Mouse (Mus musculus): Measurements from ENCODE around the gene Pyy. TPM values are rescaled to one million over a fixed set of nuclear protein-coding genes. Genes with fewer than 3 reads are reported as not detected.

The Pyy gene
- polyA plus RNA-seq, 1 experiment from 2014 or later: not detected

DNA sequence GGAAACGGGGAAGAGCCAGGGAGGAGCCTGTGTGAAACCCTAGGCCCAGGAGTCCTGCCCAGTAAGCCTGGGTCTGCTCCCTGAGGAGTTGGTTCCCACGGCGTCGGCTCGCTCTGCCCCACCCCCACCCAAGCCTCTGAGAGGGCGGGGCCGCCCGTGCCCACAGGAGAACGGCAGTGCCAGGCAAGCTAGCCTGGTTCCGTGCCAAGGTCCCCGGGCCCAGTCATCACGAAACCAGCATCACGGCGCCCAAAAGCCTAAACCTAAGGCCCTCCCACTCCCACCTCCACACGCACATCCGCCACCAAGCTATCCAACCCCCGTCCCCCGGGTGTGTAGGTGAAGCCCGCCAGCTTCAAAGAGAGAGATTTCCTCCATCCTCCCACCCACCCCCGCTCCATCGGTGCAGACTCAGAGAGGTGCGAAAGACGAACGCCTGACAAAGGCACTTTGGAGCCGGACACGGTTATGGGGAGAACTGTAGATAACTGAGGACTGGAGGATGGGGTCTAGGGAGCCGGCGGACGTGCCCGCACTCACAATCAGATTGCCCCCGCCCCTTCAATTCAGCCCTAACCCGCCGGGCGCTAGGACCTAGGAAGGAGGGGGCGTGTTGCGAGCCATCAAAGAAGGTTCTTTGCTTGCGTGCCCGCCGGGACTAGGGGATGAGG lies 20.4 kb downstream of the Pyy start:
- H3K36me3 ChIP-seq: peaks cover 14% of the 10 kb centered on the region
- H3K27me3 ChIP-seq (ENCODE audit: low read depth, poor library complexity, severe bottlenecking): peaks cover under 1% of the 10 kb centered on the region; the same call in 1 of the 2 replicates
- peak overlapping the region; percentile 89 for H3K27ac ChIP-seq
- H3K4me3 ChIP-seq: peak overlapping the region; percentile 82
- no peaks in the 10 kb centered on the region for H3K9me3 ChIP-seq (replicated peaks)
- DNase-seq (ENCODE audit: low spot score): peak; percentile 97
- H3K4me1 ChIP-seq: peaks cover 65% of the 10 kb centered on the region
- WGBS: under 1% methylated on average over 39 of the region's 39 CpGs

DNA sequence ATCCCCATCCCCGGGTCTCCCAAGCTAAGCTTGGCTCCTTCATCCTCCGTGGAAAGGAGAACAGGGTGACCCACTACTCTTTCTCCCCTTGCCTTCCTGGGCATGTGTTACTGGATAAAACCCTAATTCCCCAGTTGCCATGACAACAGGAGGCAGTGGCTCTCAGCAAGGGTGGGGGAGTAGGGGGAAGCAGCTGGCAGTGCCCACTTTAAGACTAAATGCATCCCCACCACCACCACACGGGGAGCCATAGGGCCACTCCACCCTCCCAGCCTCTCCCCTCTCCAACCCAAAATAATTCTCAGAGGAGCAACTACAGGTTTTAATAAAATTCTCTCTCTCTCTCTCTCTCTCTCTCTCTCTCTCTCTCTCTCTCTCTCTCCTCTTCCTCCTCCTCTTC lies 21.3 kb downstream of the Pyy start:
- WGBS: 17% methylated on average over 3 of the region's 3 CpGs
- peaks cover 10% of the 10 kb centered on the region for H3K27me3 ChIP-seq (ENCODE audit: low read depth, poor library complexity, severe bottlenecking)
- no peak for DNase-seq (ENCODE audit: low spot score)
- no peaks in the 10 kb centered on the region for H3K9me3 ChIP-seq (replicated peaks)
- H3K4me3 ChIP-seq: peak overlapping the region; percentile 82
- H3K36me3 ChIP-seq: peaks cover 14% of the 10 kb centered on the region
- peak overlapping the region; percentile 89 for H3K27ac ChIP-seq
- peaks cover 74% of the 10 kb centered on the region for H3K4me1 ChIP-seq

DNA sequence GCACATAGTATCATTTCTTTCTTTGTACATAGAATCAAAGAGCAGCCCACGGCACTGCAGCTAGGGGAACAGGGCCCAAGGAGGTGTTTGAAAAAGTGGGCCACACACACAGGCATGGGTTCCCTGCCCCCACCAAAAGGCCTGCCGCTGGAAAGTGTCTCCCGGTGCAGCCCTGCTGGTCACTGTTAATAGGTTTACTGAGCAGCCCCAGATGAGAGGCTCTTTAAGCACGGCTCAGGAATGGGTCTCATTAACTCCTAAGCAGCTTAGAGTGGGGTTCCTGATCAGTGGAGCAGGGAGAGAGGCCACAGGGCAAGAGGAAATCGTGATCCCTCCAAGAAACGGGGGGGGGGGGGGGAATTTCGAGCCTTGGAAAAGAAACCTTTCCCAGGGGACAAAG lies 23.5 kb downstream of the Pyy start:
- Histone ChIP-seq H3K4me1 (peaks cover 74% of the 10 kb centered on the region), H3K36me3 (peaks cover 19% of the 10 kb centered on the region), H3K4me3 (no peak overlapping the region; the same call in 1 of the 2 replicates), H3K27me3 (ENCODE audit: low read depth, poor library complexity, severe bottlenecking) (peaks cover 20% of the 10 kb centered on the region), H3K27ac (peak overlapping the region; percentile 66), H3K9me3 (replicated peaks) (no peaks in the 10 kb centered on the region)
- 43% methylated on average over 7 of the region's 7 CpGs for WGBS
- DNase-seq (ENCODE audit: low spot score): no peak

DNA sequence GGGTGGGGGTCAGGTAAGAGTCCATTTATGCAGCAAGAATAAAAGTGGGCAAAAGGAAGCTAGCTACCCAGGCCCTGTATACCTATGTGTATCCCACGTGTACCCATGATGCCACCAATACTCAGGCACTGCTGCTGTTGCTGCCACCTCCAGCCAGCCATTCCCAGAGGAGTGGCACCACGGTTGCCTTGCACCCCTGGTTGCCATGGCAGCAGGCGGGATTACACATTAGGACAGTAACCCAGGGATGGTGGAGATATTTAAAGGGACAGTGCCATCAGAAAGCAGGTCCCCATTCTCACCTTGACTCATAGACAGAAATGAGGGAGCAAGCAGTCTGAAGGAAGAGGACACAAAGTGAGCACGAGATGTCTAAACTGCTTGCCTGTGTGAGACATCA lies 24.4 kb downstream of the Pyy start:
- Histone ChIP-seq H3K4me3 (no peak overlapping the region), H3K4me1 (peaks cover 64% of the 10 kb centered on the region), H3K9me3 (replicated peaks) (no peaks in the 10 kb centered on the region), H3K27ac (no peak overlapping the region), H3K27me3 (ENCODE audit: low read depth, poor library complexity, severe bottlenecking) (peaks cover 20% of the 10 kb centered on the region), H3K36me3 (peaks cover 25% of the 10 kb centered on the region)
- 63% methylated on average over 4 of the region's 4 CpGs for WGBS
- no peak for DNase-seq (ENCODE audit: low spot score)

DNA sequence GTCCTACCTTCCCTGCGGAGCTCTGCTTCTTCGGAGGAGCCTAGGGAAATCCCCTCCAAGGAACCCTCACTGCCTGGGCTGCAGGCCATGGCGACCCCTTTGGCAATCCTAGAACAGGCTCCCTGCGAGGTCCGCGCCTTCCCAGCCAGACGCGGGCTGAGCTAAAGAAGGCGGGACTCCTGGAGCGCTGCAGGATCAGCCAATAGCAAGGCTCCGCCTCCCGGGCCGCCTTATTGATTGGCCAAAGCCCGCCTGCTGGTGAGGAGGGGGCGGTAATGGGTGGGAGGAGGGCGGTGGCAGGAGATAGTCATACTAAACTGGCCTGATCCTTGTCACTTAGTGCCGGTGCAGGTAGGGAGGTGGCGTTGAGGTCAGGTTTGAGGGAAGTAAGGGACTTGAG lies 25.3 kb downstream of the Pyy start:
- H3K4me1 ChIP-seq: peaks cover 56% of the 10 kb centered on the region
- 0% methylated on average over 18 of the region's 18 CpGs for WGBS
- peaks cover 20% of the 10 kb centered on the region for H3K27me3 ChIP-seq (ENCODE audit: low read depth, poor library complexity, severe bottlenecking)
- no peaks in the 10 kb centered on the region for H3K9me3 ChIP-seq (replicated peaks)
- peaks cover 29% of the 10 kb centered on the region for H3K36me3 ChIP-seq
- peak overlapping the region; percentile 73 for H3K27ac ChIP-seq
- peak; percentile 88 for DNase-seq (ENCODE audit: low spot score)
- H3K4me3 ChIP-seq: peak overlapping the region; percentile 54

DNA sequence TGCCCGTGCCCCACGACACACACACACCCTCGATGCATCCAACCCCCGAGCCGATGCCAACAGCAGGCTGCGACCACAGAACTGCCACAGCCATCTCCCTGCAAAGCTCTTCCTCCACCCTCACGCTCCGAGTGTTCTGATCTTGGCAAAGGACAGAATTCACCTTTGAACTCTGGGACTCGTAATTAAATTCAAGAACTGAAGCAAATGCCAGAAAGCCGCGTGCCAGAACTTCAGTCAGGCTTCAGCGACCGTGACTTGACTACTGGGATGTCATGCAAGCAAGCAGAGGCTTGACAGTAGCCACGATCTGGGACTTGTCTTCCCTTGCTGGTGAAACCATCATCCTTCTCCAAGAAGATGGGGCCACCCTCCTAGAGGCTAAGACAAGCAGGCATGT lies 33.9 kb downstream of the Pyy start:
- Histone ChIP-seq H3K27ac (no peak overlapping the region), H3K36me3 (peaks cover 19% of the 10 kb centered on the region; the same call in 1 of the 2 replicates), H3K4me3 (no peak overlapping the region), H3K4me1 (peaks cover 9% of the 10 kb centered on the region), H3K27me3 (ENCODE audit: low read depth, poor library complexity, severe bottlenecking) (peaks cover 19% of the 10 kb centered on the region), H3K9me3 (replicated peaks) (no peaks in the 10 kb centered on the region)
- 84% methylated on average over 14 of the region's 14 CpGs for WGBS
- DNase-seq (ENCODE audit: low spot score): no peak

DNA sequence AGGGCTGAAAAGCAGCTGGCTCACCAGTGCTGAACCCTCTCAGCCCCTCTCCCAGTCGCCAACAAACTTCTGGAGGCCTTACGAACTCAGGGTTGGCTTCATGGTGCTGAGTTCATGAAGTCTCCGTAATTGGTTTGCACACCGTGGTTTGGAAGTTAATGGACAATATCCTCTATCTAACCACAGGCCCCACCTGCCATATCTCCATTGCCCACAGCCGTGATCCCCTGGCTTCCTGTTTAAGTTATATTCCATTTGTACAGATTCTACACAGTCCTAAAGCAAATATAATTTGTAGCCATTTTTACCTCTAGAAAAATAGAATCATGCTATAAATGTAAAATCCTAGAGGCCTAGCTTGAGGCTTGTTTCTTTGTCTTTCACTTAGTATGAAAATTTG lies 34.9 kb downstream of the Pyy start:
- 85% methylated on average over 5 of the region's 5 CpGs for WGBS
- no peaks in the 10 kb centered on the region for H3K9me3 ChIP-seq (replicated peaks)

DNA sequence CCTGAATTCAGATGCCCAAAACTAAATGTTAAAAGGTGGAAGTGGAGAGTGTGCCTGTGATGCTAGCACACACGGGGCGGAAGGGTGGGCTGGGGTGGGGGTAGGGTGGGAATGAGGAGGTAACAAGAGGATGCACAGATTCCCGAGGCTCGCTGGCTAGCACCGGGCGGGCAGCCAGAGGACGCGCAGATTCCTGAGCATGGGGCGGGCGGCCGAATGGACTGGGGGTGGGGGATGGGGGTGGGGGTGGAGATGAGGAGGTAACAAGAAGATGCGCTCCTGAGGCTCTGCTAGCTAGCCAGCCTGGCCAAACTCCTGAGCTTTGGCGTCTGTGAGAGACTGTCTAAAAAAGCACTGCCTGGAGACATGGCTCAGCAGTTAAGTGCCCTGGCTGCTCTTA lies 37.2 kb downstream of the Pyy start:
- Histone ChIP-seq H3K9me3 (replicated peaks) (no peaks in the 10 kb centered on the region), H3K4me1 (peaks cover 30% of the 10 kb centered on the region), H3K36me3 (0 out of 2 replicates have a peak, but pooled peaks cover 8% of the 10 kb centered on the region), H3K4me3 (peak overlapping the region; percentile 24; the same call in 1 of the 2 replicates), H3K27me3 (ENCODE audit: low read depth, poor library complexity, severe bottlenecking) (peaks cover 19% of the 10 kb centered on the region), H3K27ac (no peak overlapping the region)
- no peak for DNase-seq (ENCODE audit: low spot score)
- WGBS: 1% methylated on average over 13 of the region's 13 CpGs

More for the DNA sequence above, 34.9 kb downstream of the Pyy start:
- peaks cover 13% of the 10 kb centered on the region; the same call in 1 of the 2 replicates for H3K36me3 ChIP-seq
- H3K4me3 ChIP-seq: no peak overlapping the region
- H3K27me3 ChIP-seq (ENCODE audit: low read depth, poor library complexity, severe bottlenecking): peaks cover 19% of the 10 kb centered on the region
- no peak for DNase-seq (ENCODE audit: low spot score)
- H3K27ac ChIP-seq: no peak overlapping the region
- peaks cover 18% of the 10 kb centered on the region for H3K4me1 ChIP-seq

DNA sequence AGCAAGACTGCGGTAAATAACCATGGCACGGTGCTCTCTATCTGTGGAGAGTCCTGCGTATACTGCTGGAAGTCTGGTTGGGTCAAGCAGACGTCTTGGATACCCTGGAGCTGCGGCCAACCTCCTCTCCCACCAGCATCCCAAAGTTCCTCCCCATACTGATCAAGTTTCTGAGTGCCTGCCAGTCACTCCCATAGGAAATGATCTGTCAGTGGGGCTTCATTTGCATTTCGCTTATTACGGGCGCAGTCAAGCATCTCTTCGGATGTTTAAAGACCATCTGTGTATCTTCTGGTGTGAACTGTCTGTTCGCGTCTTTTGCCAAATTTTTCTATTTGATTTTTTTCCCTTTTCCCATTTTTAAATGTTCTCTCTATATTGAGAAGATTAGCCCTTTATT lies 38.0 kb downstream of the Pyy start:
- Histone ChIP-seq H3K27me3 (ENCODE audit: low read depth, poor library complexity, severe bottlenecking) (peaks cover 19% of the 10 kb centered on the region), H3K27ac (no peak overlapping the region), H3K4me1 (peaks cover 30% of the 10 kb centered on the region), H3K4me3 (no peak overlapping the region), H3K36me3 (0 out of 2 replicates have a peak, but pooled peaks cover 6% of the 10 kb centered on the region), H3K9me3 (replicated peaks) (no peaks in the 10 kb centered on the region)
- WGBS: 53% methylated on average over 11 of the region's 11 CpGs
- DNase-seq (ENCODE audit: low spot score): no peak

DNA sequence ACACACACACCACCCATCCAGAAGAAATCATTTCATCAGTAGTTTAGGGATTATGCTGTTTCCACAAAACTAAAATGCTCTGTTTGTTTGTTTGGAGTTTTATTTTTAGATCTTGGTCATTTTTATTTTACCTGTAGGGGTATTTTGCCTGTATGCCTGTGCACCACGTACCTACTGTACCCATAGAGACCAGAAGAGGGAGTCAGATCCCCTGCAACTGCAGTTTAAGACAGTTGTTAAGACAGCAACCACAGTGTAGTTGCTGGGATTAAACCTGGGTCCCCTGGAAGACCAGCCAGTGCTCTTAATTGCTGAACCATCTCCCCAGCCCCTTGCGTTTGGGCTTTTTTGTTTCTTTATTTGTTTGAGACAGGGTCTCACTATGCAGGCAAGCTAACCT lies 38.7 kb downstream of the Pyy start:
- Histone ChIP-seq H3K4me3 (no peak overlapping the region), H3K27ac (no peak overlapping the region), H3K4me1 (peaks cover 30% of the 10 kb centered on the region), H3K9me3 (replicated peaks) (no peaks in the 10 kb centered on the region), H3K27me3 (ENCODE audit: low read depth, poor library complexity, severe bottlenecking) (peaks cover 19% of the 10 kb centered on the region), H3K36me3 (peaks cover 5% of the 10 kb centered on the region; the same call in 1 of the 2 replicates)
- WGBS: 36% methylated on average over 2 of the region's 2 CpGs
- no peak for DNase-seq (ENCODE audit: low spot score)

DNA sequence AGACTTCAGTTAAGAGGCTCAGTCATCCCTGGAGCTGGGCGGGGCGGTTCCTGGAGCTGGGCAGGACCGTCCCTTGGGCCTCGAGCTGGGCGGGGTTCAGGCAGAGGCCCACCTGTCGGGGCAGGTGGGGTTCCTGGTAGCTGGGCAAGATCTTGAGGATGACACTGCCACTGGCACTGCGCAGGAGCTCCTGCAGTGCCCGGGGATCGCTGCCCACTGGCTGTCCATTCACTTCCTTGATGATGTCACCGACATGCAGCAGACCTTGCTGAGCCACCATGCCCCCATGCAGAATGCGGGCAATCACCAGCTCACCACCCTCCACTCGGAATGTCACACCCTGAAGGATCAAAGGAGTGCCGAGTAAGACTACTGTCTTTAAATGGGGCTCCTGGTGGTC lies 44.6 kb downstream of the Pyy start:
- Histone ChIP-seq H3K27me3 (ENCODE audit: low read depth, poor library complexity, severe bottlenecking) (peaks cover 30% of the 10 kb centered on the region), H3K4me1 (peaks cover 31% of the 10 kb centered on the region), H3K4me3 (no peak overlapping the region), H3K27ac (no peak overlapping the region), H3K9me3 (replicated peaks) (no peaks in the 10 kb centered on the region), H3K36me3 (peaks cover 33% of the 10 kb centered on the region)
- no peak for DNase-seq (ENCODE audit: low spot score)
- 65% methylated on average over 13 of the region's 13 CpGs for WGBS

DNA sequence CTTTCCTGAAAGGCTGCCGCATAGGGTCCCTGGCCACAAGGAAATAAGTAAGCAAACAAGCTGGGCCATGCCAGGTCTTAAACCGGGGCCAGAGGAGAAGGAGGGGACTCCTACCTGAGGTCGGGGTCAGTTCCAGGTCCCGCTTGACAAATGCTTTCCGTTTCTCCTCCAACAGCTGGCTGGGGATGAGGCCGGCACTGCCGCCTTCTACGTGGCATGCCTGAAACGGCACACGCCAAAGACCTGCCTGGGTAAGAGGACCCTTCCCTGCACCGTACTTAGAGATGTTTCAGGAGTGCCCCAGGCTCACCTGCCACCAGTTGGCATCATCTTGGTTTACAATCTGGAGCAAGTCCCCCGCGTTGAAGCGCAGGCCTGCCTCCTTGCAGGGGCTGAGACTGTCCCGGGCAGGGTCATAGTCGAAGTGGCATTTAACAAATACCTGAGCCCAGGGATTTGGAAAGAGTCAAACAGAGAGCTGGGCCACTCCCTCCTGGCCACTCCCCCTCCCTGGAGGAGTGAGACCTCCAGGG lies 45.6 kb downstream of the Pyy start:
- Histone ChIP-seq H3K27me3 (ENCODE audit: low read depth, poor library complexity, severe bottlenecking) (peaks cover 31% of the 10 kb centered on the region), H3K9me3 (replicated peaks) (no peaks in the 10 kb centered on the region), H3K4me1 (peaks cover 22% of the 10 kb centered on the region), H3K36me3 (peaks cover 33% of the 10 kb centered on the region), H3K4me3 (peak overlapping the region; percentile 58), H3K27ac (no peak overlapping the region)
- no peak for DNase-seq (ENCODE audit: low spot score)
- 15% methylated on average over 16 of the region's 16 CpGs for WGBS

DNA sequence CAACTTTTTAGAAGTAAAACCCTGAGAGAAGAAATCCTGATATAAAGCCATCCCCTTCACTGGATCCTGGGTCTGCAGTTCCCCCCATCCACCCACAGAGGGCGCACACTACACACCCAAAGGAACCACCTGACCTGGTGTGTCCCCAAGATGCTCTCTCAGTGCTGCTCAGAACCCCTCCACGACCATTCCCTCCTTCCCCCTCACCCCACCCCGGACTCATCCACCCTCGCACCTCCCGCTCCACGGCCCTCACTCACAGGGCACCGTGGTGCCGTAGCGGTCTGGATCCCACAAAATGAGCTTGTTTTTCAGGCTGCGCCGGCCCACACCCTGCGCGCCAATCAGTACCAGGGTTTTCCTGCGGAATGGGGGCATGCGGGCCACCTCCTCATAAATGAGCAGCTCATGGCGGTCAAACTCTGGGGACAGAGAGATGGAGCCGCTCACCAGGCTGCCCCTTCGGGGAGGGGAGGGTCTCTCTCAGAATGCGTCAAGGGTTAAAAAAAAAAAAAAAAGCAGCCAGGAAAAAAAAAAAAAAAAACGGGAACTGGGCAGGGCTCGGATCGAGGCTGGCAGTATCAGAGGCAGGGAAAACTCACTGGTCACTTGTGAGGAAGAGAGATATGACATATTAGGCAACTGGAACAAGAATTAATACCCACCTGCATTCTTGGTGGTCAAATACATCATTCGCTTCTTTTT lies 46.2 kb downstream of the Pyy start:
- Histone ChIP-seq H3K4me1 (peaks cover 17% of the 10 kb centered on the region), H3K4me3 (peak overlapping the region; percentile 58), H3K27ac (peak overlapping the region; percentile 66), H3K36me3 (peaks cover 33% of the 10 kb centered on the region), H3K9me3 (replicated peaks) (no peaks in the 10 kb centered on the region), H3K27me3 (ENCODE audit: low read depth, poor library complexity, severe bottlenecking) (peaks cover 34% of the 10 kb centered on the region)
- 3% methylated on average over 23 of the region's 23 CpGs for WGBS
- peak; percentile 89 for DNase-seq (ENCODE audit: low spot score)

Data from limb, embryonic 10.5 days (tissue).